Mouse (Mus musculus): ENCODE results near the gene Gm26558.

The Gm26558 gene

DNA sequence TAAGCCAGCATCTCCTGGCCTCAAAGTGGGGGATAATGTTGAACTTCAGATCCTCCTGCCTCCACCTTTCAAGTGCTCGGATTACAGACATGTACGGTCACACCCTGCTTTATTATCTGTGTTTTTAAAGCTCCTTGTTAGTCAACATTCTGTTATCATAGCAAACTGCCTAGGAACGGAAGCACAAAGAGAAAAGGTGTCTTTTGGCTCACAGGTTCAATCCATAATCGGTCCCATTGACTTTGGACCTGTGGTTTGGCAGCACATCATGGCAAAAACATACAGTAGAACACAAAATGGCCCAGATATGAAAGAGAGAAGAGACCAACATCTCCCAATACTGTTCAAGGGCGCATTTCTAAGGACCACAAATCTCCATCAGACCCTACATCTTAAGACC is 13.6 kb downstream of the Gm26558 start:
- no peak for DNase-seq (ENCODE audit: low spot score in 2 of 2)

DNA sequence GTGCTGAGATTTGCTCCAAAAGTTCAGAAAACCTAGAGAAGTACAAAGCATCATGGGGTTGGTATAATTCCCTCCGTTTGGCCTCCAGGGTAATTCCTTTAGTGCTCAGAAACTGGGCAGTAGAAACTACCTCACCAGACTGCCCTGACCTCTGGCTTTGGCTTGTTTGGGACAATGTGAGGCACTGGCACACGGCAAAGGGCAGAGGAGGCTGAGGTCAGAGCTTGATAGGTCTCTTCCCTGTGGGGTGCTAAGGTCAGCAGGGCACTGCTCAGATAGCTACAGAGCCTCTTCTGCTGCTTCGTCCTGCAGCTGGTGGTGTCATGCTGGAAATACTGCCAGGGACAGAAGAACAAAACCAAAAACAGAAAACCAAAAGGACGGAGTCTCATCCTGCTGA is 14.2 kb downstream of the Gm26558 start:
- no peak for DNase-seq (ENCODE audit: low spot score in 2 of 2)

DNA sequence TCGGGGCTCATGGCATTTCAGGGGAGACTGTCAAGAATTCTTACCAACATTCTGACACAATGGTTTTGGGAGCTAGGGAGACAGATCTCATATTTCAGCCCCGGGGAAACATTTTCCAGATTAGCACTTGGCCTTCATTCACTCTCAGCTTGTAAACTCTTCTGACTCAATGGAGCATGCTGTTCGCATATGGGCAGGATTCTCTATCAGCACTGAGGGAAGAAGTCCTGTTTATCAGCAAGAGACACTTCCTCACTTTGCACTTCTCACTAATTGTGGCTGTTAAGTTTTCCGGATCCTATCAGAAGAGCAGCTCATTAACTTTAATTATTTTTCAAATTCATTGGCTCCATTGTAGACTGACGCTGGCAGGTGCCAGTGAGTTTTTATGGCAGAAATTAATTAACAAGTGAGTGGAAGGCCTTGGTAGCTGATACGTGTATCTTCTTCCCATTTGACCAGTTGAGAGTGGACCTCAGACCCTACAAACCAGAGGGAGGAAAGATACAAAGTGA is 16.6 kb downstream of the Gm26558 start:
- DNase-seq (ENCODE audit: low spot score in 2 of 2), result no peak

DNA sequence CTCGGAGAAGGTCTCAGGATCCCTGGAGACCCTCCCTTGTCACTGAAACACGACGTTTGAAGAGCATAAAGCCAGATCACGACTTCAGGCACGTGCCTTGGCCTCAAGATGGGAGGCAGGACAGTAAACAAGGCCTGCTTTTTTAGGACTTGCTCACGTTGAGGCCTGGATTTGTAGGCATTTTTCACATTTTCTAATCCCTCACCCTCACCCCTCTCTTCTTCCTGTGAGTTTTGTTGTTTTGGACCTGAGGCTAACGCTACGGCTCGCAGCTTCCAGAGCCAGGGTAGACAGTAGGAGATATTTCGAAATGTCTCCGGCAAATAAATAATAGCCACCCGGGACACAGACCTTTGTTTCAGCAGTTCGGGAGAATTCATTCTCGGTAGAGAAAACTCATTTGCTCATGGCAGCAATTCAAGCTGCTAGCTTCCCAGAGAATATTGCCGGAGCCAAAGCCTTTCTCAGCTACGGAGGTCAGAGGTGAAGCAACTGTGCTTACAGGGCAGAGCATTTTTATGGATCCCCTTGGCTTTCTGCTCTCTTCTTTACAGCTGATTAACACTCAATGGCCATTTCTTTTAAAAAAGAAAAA is 18.8 kb downstream of the Gm26558 start:
- no peak for DNase-seq (ENCODE audit: low spot score in 2 of 2)

DNA sequence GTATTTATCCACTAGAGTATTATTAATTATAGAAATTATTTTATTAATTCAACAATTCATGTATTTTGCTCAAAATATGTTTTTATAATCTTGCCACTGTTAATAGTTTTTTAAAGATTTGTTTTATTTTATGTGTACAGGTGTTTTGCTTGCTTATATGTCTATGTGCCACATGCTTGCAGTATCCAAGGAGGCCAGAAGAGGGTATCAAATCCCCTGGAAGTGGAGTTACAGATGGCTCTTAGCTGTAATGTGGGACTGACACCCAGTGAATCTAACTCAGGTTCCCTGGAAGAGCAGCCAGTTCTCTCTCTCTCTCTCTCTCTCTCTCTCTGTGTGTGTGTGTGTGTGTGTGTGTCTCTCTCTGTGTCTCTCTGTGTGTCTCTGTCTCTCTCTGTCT is 20.9 kb downstream of the Gm26558 start:
- DNase-seq (ENCODE audit: low spot score in 2 of 2), result no peak

DNA sequence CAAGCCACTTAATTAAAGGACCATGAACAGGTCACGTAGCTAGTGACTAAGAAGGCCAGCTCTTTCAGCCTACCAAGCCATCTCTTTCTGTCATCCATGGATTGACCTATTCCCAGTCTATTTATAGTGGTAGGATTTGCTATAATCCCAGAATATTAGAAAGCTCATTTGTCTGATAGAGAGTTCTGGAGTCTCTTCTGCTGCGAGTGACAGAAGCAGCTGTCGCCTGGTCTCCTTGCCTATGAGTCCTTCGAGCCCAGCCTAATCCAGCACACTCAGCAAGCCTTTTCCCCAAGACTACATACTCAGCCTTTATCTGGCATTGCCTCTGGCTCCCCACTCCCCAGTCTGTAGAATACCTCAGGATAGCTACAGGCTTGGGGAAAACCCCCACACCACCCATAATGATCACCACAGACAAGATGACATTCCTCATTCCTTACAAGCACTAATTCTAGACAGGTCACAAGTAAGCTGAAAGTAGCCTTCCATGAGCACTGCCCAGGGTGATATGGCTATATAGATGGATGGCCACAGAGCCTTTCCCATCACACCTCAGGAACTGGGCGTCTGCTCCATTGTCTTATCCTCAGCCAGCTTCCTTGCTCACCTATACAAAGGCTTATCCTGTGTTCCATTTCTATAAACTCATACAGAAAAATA is 27.7 kb downstream of the Gm26558 start:
- no peak for DNase-seq (ENCODE audit: low spot score in 2 of 2)

DNA sequence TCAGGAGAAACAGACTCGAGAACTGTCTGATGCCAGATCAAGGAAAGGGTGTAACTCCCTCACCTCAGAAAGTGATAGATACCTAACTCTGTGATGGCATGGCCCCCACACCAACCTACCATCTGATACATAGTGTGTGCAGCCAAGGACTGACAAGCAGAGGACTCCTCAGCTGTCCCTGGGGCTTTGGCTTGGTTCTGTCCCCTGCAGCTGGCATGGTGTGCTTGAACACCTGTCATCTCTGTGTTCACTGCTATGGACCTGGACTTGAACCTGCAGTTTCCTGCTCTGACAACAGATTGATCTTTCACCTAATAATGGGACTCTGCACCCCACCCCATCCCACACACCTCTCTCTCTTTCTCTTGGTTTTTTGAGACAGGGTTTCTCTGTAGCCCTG is 29.5 kb downstream of the Gm26558 start:
- DNase-seq (ENCODE audit: low spot score in 2 of 2), result no peak

DNA sequence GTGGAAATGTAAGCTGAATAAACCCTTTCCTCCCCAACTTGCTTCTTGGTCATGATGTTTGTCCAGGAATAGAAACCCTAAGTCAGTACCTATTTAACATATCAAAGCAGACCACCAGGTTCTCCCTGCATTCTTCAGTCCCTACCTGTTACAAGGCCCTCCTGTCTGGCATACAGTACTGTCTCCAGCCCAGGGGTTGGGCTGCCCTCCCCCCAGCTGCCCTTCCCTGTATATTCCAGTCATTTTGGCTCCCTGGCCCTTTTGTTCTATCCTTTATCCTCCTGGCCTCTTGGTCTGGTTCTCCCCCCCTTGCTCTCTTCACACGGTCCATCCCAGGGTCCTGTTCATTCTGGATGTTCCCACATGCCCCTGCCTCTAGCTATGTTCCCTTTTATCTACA is 30.6 kb downstream of the Gm26558 start:
- DNase-seq (ENCODE audit: low spot score in 2 of 2), result no peak

DNA sequence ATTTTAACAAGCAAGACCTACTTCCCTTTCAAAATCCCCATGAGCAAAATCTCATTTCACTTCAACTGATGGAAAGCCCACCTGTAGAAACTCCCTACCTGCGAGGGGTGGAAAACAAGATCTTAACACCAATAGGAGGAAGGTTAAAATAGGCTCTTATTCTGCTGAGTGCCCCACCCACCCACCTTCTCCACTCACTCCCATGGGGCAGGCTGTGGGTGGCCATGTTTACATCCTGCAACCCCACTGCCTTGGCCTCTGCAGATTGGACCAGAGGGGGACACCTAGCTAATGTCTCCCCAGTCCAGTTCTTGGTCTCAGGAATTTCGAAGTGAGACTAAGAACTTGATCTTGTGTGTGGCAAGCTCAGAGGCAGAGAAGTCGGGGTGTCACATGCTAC is 32.0 kb downstream of the Gm26558 start:
- DNase-seq (ENCODE audit: low spot score in 2 of 2), result no peak

DNA sequence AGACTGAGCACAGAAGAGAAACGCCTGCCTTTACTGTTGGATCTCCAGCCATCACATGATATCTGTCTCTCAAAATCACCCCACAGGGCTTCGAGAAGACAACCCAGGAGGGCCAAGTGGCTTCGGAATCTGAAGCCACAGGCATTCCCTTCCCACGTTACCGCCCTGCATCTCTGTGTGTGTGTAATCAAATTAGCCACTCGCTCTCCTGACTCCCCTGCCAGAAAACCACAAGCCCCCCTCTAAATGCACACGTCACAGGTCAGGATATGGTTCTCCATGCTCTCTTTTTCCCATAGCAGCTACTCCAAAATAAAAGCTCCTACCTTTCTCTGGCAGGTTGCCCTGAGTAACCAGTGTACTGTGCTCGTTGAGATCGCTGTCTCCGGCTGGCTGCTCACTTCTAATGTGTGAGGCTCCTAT is 32.6 kb downstream of the Gm26558 start:
- peak; percentile 22 to 37 for DNase-seq (ENCODE audit: low spot score in 2 of 2)

DNA sequence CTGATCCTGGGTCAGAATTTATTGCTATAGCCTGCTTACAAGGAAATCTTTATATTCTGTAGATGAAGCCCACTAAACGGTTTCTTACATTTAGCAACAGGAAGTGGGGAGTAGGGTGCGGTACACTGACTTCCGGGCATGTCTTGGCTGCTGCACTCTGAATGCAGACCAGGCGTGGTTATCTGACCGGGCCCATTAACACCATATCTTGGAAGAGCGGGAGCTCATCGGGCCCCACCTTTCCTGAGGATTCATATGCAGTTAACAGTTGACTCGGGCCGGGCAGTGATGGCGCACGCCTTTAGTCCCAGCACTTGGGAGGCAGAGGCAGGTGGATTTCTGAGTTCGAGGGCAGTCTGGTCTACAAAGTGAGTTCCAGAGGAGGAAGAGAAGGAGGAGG is 33.5 kb downstream of the Gm26558 start:
- DNase-seq (ENCODE audit: low spot score in 2 of 2), result no peak

DNA sequence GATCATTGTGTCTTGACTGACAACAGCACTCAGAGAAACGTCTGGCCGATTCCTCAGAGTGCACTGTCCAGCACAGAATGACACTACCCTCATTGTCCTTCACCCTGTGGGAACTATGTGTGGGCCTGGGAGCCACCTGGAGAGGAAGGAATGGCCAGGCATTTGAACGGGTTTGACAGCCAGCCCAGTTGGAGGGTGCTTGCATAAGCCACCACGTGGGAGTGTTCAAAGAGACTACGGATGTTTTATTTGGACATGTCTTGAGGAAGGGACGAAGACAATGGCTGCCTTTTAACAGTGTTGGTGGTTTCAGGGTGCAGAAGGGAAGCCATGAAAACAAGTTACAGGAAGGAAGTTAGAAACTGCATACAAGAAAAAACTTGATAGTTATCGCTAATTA is 36.1 kb downstream of the Gm26558 start:
- DNase-seq (ENCODE audit: low spot score in 2 of 2), result no peak

DNA sequence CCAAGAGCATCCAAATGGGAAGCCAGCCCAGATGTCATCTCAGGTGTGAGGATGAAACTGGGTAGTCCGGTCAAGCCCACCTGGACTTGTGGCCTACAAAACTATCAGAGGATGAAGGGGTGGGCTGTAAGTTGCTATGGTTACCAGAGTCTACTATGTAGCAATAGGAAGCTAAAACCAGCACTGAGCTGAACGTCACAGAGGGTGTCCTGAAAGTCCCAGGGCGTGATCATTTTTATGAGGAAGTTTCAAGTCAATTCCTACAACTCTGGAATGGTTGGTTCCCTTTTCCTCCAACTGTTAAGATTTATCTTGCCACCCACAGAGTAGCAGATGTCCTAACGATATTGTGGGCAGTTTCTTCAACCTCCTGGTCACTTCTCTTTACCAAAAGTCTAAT is 39.7 kb downstream of the Gm26558 start:
- DNase-seq (ENCODE audit: low spot score in 2 of 2), result no peak

DNA sequence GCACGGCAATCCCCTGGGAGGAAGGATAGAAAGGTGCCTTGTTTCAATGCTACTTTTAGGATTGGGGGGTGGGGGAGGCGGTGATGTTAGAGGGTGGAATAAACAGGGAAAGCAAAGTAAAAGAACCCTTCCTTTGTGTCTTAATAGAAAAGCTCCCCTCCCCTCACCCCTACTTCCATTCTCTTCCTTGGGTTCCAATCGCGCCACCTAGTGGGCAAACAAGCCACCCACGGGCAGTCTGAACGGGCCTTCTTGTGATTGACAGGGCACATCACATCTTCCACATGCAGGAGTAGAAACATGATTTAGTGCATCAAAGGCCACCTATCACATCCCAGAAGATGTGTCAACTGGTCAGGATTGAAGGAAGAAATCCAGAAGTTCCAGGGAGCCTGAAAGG is 41.7 kb downstream of the Gm26558 start:
- DNase-seq (ENCODE audit: low spot score in 2 of 2), result peak; percentile 53 to 56

DNA sequence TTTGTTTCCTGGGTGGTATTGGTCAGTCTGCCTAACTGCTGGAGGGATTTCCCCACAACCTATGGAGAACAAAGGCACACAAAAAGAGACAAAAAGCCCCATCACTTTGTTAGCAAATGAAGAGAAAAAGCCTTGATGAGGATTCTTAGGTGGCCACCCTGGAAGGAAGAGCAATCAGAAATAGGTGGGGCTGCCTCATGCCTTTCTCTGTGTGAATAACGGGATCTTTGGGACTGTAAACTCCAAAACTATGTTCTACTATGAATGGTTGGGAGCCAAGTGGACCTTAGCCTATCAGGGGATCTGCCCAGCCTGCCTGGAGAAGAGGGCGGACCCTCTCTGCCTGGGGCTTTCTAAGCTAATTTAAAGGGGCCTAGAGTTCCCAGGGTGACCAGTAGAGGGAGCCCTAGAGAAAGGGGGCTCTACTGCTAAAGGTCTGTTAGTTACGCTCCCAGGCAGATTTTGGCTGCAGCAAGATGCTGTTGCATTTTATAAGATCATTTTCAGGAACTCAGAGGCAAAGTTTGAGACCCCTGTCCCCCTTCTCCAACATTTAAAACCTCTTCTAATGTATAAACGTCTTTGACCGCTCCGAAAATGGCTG is 42.6 kb downstream of the Gm26558 start:
- no peak for DNase-seq (ENCODE audit: low spot score in 2 of 2)

DNA sequence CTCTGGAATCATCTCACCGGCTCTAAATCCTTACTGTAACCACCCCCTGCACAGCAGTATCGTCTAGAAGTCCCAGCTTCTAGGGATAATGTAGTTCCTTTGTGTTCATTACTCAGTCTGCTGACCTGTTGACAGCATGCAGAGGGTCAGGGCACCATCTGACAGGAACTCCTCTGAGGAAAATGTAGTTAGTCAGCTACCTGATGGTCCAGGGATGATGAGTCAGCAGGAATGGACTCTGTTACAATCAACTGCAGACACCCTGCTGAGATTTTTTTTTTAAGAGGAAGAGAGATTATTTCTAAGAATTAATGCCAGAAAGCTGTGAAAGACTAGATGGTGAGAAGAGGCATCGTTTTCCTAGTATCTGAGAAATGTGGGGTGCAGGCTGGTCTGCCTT is 45.3 kb downstream of the Gm26558 start:
- no peak for DNase-seq (ENCODE audit: low spot score in 2 of 2)

DNA sequence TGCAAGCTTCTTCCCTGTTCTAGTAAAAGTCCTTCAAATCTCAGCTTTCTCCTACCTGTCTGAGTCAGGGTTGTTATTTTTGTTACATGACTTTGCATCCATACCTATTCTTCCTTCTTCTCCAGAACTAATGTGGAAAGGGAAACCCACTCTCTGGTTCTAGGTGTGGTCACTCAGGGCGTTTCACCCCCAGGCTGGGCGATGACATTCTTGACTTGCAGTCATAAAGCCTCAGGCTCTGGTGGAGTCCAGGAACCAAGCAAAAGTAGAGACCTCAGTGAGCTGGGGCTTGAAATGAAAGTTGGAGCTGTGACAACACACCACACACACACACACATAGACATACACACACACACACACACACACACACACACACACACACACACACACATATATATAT is 45.8 kb downstream of the Gm26558 start:
- no peak for DNase-seq (ENCODE audit: low spot score in 2 of 2)

DNA sequence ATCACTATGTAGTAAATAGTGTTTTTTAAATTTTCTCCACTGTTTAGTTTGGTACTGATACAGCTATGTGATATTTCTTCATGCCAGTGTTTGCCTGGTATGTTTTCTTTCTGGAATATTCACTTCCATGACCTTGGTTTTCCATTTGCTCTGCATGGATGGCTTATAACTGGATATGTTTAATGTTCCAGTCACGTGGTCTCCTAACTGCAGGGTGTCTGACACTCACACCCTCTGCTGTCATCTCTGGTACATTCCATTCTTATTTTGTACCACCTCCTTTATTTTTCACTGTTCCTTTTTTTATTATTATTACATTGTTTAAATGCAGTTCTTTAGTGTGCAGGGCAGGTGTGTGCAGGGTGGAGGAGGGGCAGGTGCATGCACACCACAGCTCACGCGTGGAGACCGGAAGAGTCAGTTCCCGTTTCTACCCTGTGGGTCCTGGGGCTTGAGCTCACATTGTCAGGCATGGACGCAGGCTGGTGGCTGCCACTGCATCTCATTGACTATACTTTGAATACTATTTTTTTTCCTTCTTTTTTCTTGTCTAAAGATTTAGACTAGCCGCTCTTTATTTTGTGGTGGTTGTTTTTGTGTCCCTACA is 47.1 kb downstream of the Gm26558 start:
- DNase-seq (ENCODE audit: low spot score in 2 of 2), result no peak

All from right cerebral cortex, adult 2 months (tissue).